Mouse (Mus musculus): ENCODE measurements around the gene Dnah10.

- TF ChIP-seq GATA1 (IDR thresholded peaks at IDR 0.05; ENCODE audit: low read length) (no peak), TAL1 (IDR thresholded peaks at IDR 0.05; ENCODE audit: low read length) (no peak)
These were observed 110.3 kb downstream of the Dnah10 start for GRCm38 (mm10) chr5:124835218-124835617.
